Mouse (Mus musculus) cerebellum, adult 9-11 months (tissue): ENCODE measurements around the gene Cacna1c.

Experiments
- DNase-seq: peaks from one replicate; pipeline ENCODE4 v3.0.0; 2022

Cacna1c gene

GRCm38 (mm10) chr6:118777457-118777856, 418.8 kb downstream of the Cacna1c start:
- DNase-seq: no peak

- DNase-seq: no peak
Measured at GRCm38 (mm10) chr6:118776459-118776858, 419.8 kb downstream of the Cacna1c start.

- no peak for DNase-seq
Measured at GRCm38 (mm10) chr6:118772581-118772980, 423.6 kb downstream of the Cacna1c start.

GRCm38 (mm10) chr6:118771121-118771520, 425.1 kb downstream of the Cacna1c start:
- DNase-seq: no peak

GRCm38 (mm10) chr6:118770396-118770795, 425.8 kb downstream of the Cacna1c start:
- DNase-seq: no peak

- no peak for DNase-seq
Measured at GRCm38 (mm10) chr6:118769792-118770191, 426.4 kb downstream of the Cacna1c start.

- no peak for DNase-seq
Measured at GRCm38 (mm10) chr6:118767698-118768097, 428.5 kb downstream of the Cacna1c start.

- no peak for DNase-seq
Measured at GRCm38 (mm10) chr6:118765261-118765660, 431.0 kb downstream of the Cacna1c start.

- DNase-seq: no peak
Measured at GRCm38 (mm10) chr6:118759015-118759414, 437.2 kb downstream of the Cacna1c start.

- DNase-seq: no peak
Measured at GRCm38 (mm10) chr6:118758290-118758907, 437.8 kb downstream of the Cacna1c start.

- DNase-seq: no peak
Measured at GRCm38 (mm10) chr6:118757533-118758289, 438.5 kb downstream of the Cacna1c start.

GRCm38 (mm10) chr6:118756511-118756910, 439.7 kb downstream of the Cacna1c start:
- no peak for DNase-seq

- no peak for DNase-seq
Measured at GRCm38 (mm10) chr6:118755768-118756167, 440.4 kb downstream of the Cacna1c start.

- peak; percentile 80 for DNase-seq
Measured at GRCm38 (mm10) chr6:118754439-118754838, 441.8 kb downstream of the Cacna1c start.

- DNase-seq: peak; percentile 97
Measured at GRCm38 (mm10) chr6:118753787-118754186, 442.4 kb downstream of the Cacna1c start.

GRCm38 (mm10) chr6:118753064-118753463, 443.2 kb downstream of the Cacna1c start:
- peak; percentile 53 for DNase-seq

GRCm38 (mm10) chr6:118749285-118749684, 446.9 kb downstream of the Cacna1c start:
- no peak for DNase-seq

- no peak for DNase-seq
Measured at GRCm38 (mm10) chr6:118742701-118743100, 453.5 kb downstream of the Cacna1c start.

- DNase-seq: no peak
Measured at GRCm38 (mm10) chr6:118741841-118742240, 454.4 kb downstream of the Cacna1c start.

- DNase-seq: no peak
Measured at GRCm38 (mm10) chr6:118739961-118740599, 456.1 kb downstream of the Cacna1c start.

GRCm38 (mm10) chr6:118739344-118739743, 456.9 kb downstream of the Cacna1c start:
- no peak for DNase-seq

GRCm38 (mm10) chr6:118738656-118739055, 457.6 kb downstream of the Cacna1c start:
- DNase-seq: no peak

GRCm38 (mm10) chr6:118737078-118737477, 459.1 kb downstream of the Cacna1c start:
- DNase-seq: no peak

- peak; percentile 72 for DNase-seq
Measured at GRCm38 (mm10) chr6:118736491-118736890, 459.7 kb downstream of the Cacna1c start.
